Mouse (Mus musculus): Measurements from ENCODE around the gene Olfr994. TPM values are rescaled to one million over a fixed set of nuclear protein-coding genes. Genes with fewer than 3 reads are reported as not detected.

The Olfr994 gene
- not detected in 2 replicates for polyA plus RNA-seq (2014; fragmentation: Nextera tagmentation; extraction: Ambion mirVana)

- Histone ChIP-seq H3K4me2 (ENCODE audit: low read length) (no peak within 1 kb of the TSS), H3K27me3 (replicated peaks; ENCODE audit: control insufficient read depth, insufficient read depth, low read length) (no peaks in the 10 kb centered on the region), H3K36me3 (ENCODE audit: control insufficient read depth, insufficient read depth, low read length) (no peaks in the 10 kb centered on the region), H3K4me1 (replicated peaks; ENCODE audit: control insufficient read depth, insufficient read depth, low read length) (no peaks in the 10 kb centered on the region), H3K9ac (ENCODE audit: low read length) (no peak within 1 kb of the TSS), H3K4me3 (ENCODE audit: low read depth, low read length) (no peak within 1 kb of the TSS), H3K9me3 (ENCODE audit: control insufficient read depth, low read length) (no peaks in the 10 kb centered on the region), H3K27ac (ENCODE audit: low read depth) (no peak within 1 kb of the TSS)
- WGBS = 84% methylated on average over 3 of the region's 3 CpGs
- DNase-seq (ENCODE audit: low spot score) (no peak), ATAC-seq (replicated peaks; ENCODE audit: low FRiP score, low TSS enrichment, low read depth) (no peak)
Observed at GRCm38 (mm10) chr2:85436351-85436750, at the start of gene Olfr994. Olfr994 (minus strand) TSS chr2:85436451.

DNA sequence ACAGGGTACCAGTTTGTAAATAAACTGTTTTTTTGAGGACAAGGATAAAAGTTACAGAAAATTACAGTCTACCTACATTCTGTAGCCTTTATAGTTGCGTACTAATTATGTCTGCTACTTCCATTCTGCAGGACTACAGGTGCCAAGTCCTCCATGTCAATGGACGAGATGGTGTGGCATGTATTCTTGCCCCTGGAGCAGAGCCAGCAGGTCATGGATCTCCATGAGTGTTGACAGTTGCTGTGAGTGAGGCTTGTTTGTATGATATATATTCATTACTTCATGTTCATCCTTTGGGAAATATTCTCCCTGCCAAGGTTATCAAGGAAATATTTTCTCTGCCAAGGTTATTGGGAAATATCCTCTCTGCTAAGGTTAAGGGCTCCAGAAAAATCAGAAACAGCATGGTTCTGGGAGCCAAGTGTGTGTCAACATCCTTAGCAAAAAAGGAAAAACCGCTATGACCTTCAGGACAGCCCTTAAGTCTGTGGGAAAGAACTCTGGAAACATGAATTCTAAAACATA, 30.6 kb upstream of the Olfr994 start:
- Histone ChIP-seq H3K27me3 (replicated peaks; ENCODE audit: control insufficient read depth, insufficient read depth, low read length) (no peaks in the 10 kb centered on the region), H3K27ac (ENCODE audit: low read depth) (no peak overlapping the region), H3K9me3 (ENCODE audit: control insufficient read depth, low read length) (no peaks in the 10 kb centered on the region), H3K9ac (ENCODE audit: low read length) (no peak overlapping the region), H3K4me1 (replicated peaks; ENCODE audit: control insufficient read depth, insufficient read depth, low read length) (no peaks in the 10 kb centered on the region), H3K36me3 (ENCODE audit: control insufficient read depth, insufficient read depth, low read length) (no peaks in the 10 kb centered on the region), H3K4me3 (ENCODE audit: low read depth, low read length) (no peak overlapping the region), H3K4me2 (ENCODE audit: low read length) (no peak overlapping the region)
- DNase-seq (ENCODE audit: low spot score) (no peak), ATAC-seq (replicated peaks; ENCODE audit: low FRiP score, low TSS enrichment, low read depth) (no peak)
- 84% methylated on average over 3 of the region's 3 CpGs for WGBS

- 33% methylated on average over 1 of the region's 1 CpGs for WGBS
- H3K9me3 ChIP-seq (ENCODE audit: control insufficient read depth, low read length) = no peaks in the 10 kb centered on the region
- no peak within 1 kb of the TSS for H3K4me2 ChIP-seq (ENCODE audit: low read length)
- H3K27me3 ChIP-seq (replicated peaks; ENCODE audit: control insufficient read depth, insufficient read depth, low read length) = no peaks in the 10 kb centered on the region
- H3K4me1 ChIP-seq (replicated peaks; ENCODE audit: control insufficient read depth, insufficient read depth, low read length) = no peaks in the 10 kb centered on the region
- no peaks in the 10 kb centered on the region for H3K36me3 ChIP-seq (ENCODE audit: control insufficient read depth, insufficient read depth, low read length)
- DNase-seq (ENCODE audit: low spot score) (no peak), ATAC-seq (replicated peaks; ENCODE audit: low FRiP score, low TSS enrichment, low read depth) (no peak)
- H3K27ac ChIP-seq (ENCODE audit: low read depth) = no peak within 1 kb of the TSS
- H3K4me3 ChIP-seq (ENCODE audit: low read depth, low read length) = no peak within 1 kb of the TSS
- H3K9ac ChIP-seq (ENCODE audit: low read length) = no peak within 1 kb of the TSS
Observed at GRCm38 (mm10) chr2:85443539-85443938, 7.3 kb upstream of the Olfr994 start, which contains the start of gene Olfr995. Olfr995 (minus strand) TSS chr2:85443639.

GRCm38 (mm10) chr2:85442546-85442945, 6.3 kb upstream of the Olfr994 start:
- Histone ChIP-seq H3K4me2 (ENCODE audit: low read length) (no peak overlapping the region), H3K4me3 (ENCODE audit: low read depth, low read length) (no peak overlapping the region), H3K27me3 (replicated peaks; ENCODE audit: control insufficient read depth, insufficient read depth, low read length) (no peaks in the 10 kb centered on the region), H3K36me3 (ENCODE audit: control insufficient read depth, insufficient read depth, low read length) (no peaks in the 10 kb centered on the region), H3K4me1 (replicated peaks; ENCODE audit: control insufficient read depth, insufficient read depth, low read length) (no peaks in the 10 kb centered on the region), H3K9me3 (ENCODE audit: control insufficient read depth, low read length) (no peaks in the 10 kb centered on the region), H3K9ac (ENCODE audit: low read length) (no peak overlapping the region), H3K27ac (ENCODE audit: low read depth) (no peak overlapping the region)
- DNase-seq (ENCODE audit: low spot score) (no peak), ATAC-seq (replicated peaks; ENCODE audit: low FRiP score, low TSS enrichment, low read depth) (no peak)

DNA sequence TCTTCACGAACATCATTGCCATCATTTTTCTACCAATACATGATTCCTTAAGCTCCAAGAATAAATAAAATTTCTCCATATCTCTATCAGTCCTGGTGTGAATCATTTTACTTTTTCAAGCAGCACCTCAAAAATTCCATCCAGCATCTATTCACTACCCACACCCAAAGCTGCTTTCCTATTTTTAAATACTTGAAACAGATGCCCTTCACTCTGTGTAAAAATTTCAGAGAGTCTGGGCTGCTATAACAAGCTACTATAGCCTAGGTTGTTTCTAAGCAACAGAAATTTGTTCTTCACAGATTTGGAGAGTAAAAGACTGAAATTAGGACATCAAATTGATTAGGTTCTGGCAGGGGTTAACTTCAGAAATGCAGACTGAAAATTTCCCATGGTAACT, 10.4 kb downstream of the Olfr994 start:
- Histone ChIP-seq H3K4me2 (ENCODE audit: low read length) (no peak overlapping the region), H3K9ac (ENCODE audit: low read length) (no peak overlapping the region), H3K27me3 (replicated peaks; ENCODE audit: control insufficient read depth, insufficient read depth, low read length) (no peaks in the 10 kb centered on the region), H3K4me3 (ENCODE audit: low read depth, low read length) (no peak overlapping the region), H3K4me1 (replicated peaks; ENCODE audit: control insufficient read depth, insufficient read depth, low read length) (no peaks in the 10 kb centered on the region), H3K9me3 (ENCODE audit: control insufficient read depth, low read length) (no peaks in the 10 kb centered on the region), H3K36me3 (ENCODE audit: control insufficient read depth, insufficient read depth, low read length) (no peaks in the 10 kb centered on the region), H3K27ac (ENCODE audit: low read depth) (no peak overlapping the region)
- WGBS = 71% methylated on average over 1 of the region's 1 CpGs
- ATAC-seq (replicated peaks; ENCODE audit: low FRiP score, low TSS enrichment, low read depth) (no peak), DNase-seq (ENCODE audit: low spot score) (no peak)

- no peak within 1 kb of the TSS for H3K4me2 ChIP-seq (ENCODE audit: low read length)
- H3K27me3 ChIP-seq (replicated peaks; ENCODE audit: control insufficient read depth, insufficient read depth, low read length) = no peaks in the 10 kb centered on the region
- no peak for ATAC-seq (replicated peaks; ENCODE audit: low FRiP score, low TSS enrichment, low read depth)
- no peaks in the 10 kb centered on the region for H3K36me3 ChIP-seq (ENCODE audit: control insufficient read depth, insufficient read depth, low read length)
- H3K9me3 ChIP-seq (ENCODE audit: control insufficient read depth, low read length) = no peaks in the 10 kb centered on the region
- no peaks in the 10 kb centered on the region for H3K4me1 ChIP-seq (replicated peaks; ENCODE audit: control insufficient read depth, insufficient read depth, low read length)
- no peak within 1 kb of the TSS for H3K9ac ChIP-seq (ENCODE audit: low read length)
- DNase-seq (ENCODE audit: low spot score) = no peak
- H3K4me3 ChIP-seq (ENCODE audit: low read depth, low read length) = no peak within 1 kb of the TSS
- H3K27ac ChIP-seq (ENCODE audit: low read depth) = no peak within 1 kb of the TSS
Observed at GRCm38 (mm10) chr2:85414777-85415176, 21.5 kb downstream of the Olfr994 start, which contains the start of gene Olfr993. Olfr993 (minus strand) TSS chr2:85414877.

DNA sequence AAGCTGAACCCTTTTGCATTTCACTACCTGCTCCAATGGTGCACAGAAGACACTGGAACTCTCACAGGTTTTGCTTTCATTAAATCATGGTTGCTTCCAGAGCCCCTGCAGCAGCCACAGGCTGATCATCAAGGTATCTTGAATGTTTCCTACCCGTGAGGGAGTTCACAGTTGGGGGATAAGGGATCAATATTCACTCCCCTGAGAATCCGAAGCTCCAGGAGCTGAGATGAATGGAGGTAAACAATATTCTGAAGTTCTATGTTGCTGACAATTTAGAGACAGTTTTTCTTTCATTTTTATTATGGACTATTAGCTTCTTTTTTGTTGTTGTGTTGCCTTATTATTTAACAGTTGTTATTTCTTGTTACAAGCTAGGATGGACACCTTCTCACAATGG, 26.9 kb downstream of the Olfr994 start, which contains the start of gene Olfr992:
Olfr992 (minus strand) TSS at position 101 of the 400 bp plus-strand sequence.
- no peak within 1 kb of the TSS for H3K4me3 ChIP-seq (ENCODE audit: low read depth, low read length)
- no peaks in the 10 kb centered on the region for H3K36me3 ChIP-seq (ENCODE audit: control insufficient read depth, insufficient read depth, low read length)
- no peak for ATAC-seq (replicated peaks; ENCODE audit: low FRiP score, low TSS enrichment, low read depth)
- no peaks in the 10 kb centered on the region for H3K9me3 ChIP-seq (ENCODE audit: control insufficient read depth, low read length)
- no peak within 1 kb of the TSS for H3K4me2 ChIP-seq (ENCODE audit: low read length)
- whole genome bisulfite sequencing = 44% methylated on average over 2 of the region's 2 CpGs
- no peak within 1 kb of the TSS for H3K27ac ChIP-seq (ENCODE audit: low read depth)
- no peak for DNase-seq (ENCODE audit: low spot score)
- no peak within 1 kb of the TSS for H3K9ac ChIP-seq (ENCODE audit: low read length)
- no peaks in the 10 kb centered on the region for H3K27me3 ChIP-seq (replicated peaks; ENCODE audit: control insufficient read depth, insufficient read depth, low read length)
- no peaks in the 10 kb centered on the region for H3K4me1 ChIP-seq (replicated peaks; ENCODE audit: control insufficient read depth, insufficient read depth, low read length)

Other genes with a start within 250 kb of the Olfr994 start
- 5.2 and 5.4 TPM in 2 replicates for gene Lrrc55, start 239.3 kb downstream of the Olfr994 start, polyA plus RNA-seq (2014; fragmentation: Nextera tagmentation; extraction: Ambion mirVana)
- gene Olfr987, start 97.1 kb downstream of the Olfr994 start, polyA plus RNA-seq (2014; fragmentation: Nextera tagmentation; extraction: Ambion mirVana) = not detected in 2 replicates
- not detected in 2 replicates for gene Olfr988, start 73.2 kb downstream of the Olfr994 start, polyA plus RNA-seq (2014; fragmentation: Nextera tagmentation; extraction: Ambion mirVana)
- not detected in 2 replicates for gene Olfr992, start 27.0 kb downstream of the Olfr994 start, polyA plus RNA-seq (2014; fragmentation: Nextera tagmentation; extraction: Ambion mirVana)
- gene Olfr993, start 21.6 kb downstream of the Olfr994 start, polyA plus RNA-seq (2014; fragmentation: Nextera tagmentation; extraction: Ambion mirVana) = not detected in 2 replicates
- not detected in 2 replicates for gene Olfr995, start 7.2 kb upstream of the Olfr994 start, polyA plus RNA-seq (2014; fragmentation: Nextera tagmentation; extraction: Ambion mirVana)
- gene 4833423E24Rik, start 82.6 kb upstream of the Olfr994 start, polyA plus RNA-seq (2014; fragmentation: Nextera tagmentation; extraction: Ambion mirVana) = not detected in 2 replicates
- gene Olfr996, start 142.8 kb upstream of the Olfr994 start, polyA plus RNA-seq (2014; fragmentation: Nextera tagmentation; extraction: Ambion mirVana) = not detected in 2 replicates
- gene Olfr998, start 152.5 kb upstream of the Olfr994 start, polyA plus RNA-seq (2014; fragmentation: Nextera tagmentation; extraction: Ambion mirVana) = not detected in 2 replicates
- not detected in 2 replicates for gene Olfr1000, start 175.5 kb upstream of the Olfr994 start, polyA plus RNA-seq (2014; fragmentation: Nextera tagmentation; extraction: Ambion mirVana)
- gene Olfr1002, start 214.3 kb upstream of the Olfr994 start, polyA plus RNA-seq (2014; fragmentation: Nextera tagmentation; extraction: Ambion mirVana) = not detected in 2 replicates
- not detected in 2 replicates for gene Olfr154, start 228.0 kb upstream of the Olfr994 start, polyA plus RNA-seq (2014; fragmentation: Nextera tagmentation; extraction: Ambion mirVana)
- gene Olfr1006, start 242.3 kb upstream of the Olfr994 start, polyA plus RNA-seq (2014; fragmentation: Nextera tagmentation; extraction: Ambion mirVana) = not detected in 2 replicates